Mouse (Mus musculus): ENCODE measurements around the gene Pth2. TPM values are rescaled to one million over a fixed set of nuclear protein-coding genes. Genes with fewer than 3 reads are reported as not detected.

Gene Pth2
- total RNA-seq, 2 experiments from 2014 or later, result not detected

DNA sequence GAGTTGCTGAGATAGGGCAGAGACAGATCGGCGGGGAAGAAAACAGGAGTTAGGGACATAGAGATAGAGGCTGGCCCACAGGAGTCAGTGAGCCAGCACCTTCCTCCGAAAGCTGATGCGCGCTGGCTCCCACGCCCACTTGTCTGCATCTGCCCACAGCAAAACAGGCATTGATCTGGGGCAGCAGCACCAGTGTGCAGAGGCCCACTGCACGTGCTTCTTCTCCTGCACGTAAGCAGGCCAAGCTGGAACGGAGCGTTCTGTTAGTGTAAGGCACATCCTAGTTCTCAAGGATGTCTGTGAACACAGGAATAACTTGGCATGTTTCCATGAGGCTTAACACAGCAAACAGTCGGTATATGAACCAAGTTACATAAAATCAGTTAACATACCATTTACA lies 18.2 kb downstream of the Pth2 start:
- DNase-seq, result no peak

DNA sequence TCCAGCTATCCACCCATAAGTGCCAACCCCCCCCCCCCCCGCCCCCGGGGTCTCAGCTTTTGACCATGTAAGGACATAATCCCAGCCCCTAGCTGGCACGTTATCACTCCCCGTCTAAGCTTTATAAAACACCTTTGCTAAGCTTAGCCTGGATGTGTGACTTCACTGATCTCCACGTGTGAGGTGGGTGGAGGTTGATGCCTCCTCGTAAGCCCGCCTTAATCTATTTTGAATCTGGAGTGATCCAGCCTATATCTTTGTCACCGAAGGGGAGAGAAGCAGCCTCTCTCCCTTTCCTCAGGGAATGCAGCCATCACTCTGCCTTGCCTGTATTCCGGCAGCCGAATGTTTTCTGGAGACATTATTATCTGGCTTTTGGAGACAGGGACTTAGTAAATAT lies 21.9 kb downstream of the Pth2 start:
- no peak for DNase-seq

DNA sequence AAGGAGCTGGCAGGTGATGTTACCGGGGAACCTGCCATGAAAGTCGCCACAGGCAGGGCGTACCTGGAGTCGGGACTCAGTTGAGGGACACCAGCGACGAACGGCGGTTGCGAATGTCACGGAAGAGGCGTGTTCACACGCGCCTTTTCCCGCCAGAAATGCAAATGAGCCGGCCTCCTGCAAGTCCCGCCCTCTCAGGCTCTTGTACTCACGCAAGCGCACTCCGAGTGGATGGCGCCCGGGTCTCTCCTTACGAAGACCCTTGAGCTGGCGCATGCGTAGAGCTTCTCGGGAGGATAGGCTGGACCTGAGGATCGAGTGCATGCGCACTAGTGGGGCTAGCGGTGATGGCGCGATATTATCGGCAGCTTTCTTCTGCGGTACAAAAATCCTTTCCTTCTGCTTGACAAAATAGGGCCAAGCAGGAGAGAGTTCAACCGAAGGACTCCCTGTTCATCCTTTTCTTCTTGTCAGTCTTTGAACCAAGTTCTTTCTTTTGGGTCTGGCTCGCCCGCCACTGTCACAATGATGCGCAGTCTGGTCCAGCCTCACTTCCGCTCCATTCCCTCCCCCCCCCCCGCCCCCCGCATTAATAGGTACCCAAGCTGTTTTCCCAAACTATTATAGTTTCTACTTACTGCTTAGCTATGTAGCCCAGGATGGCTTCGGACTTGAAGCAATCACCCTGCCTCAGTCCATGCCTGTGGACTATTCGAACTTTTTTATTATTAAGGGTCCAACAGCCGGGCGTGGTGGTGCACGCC lies 23.8 kb downstream of the Pth2 start, which contains the start of gene Ccdc155:
Gene Ccdc155 (minus strand): TSS at position 513 of the 764 bp plus-strand sequence.
- DNase-seq, result peak; percentile 80

DNA sequence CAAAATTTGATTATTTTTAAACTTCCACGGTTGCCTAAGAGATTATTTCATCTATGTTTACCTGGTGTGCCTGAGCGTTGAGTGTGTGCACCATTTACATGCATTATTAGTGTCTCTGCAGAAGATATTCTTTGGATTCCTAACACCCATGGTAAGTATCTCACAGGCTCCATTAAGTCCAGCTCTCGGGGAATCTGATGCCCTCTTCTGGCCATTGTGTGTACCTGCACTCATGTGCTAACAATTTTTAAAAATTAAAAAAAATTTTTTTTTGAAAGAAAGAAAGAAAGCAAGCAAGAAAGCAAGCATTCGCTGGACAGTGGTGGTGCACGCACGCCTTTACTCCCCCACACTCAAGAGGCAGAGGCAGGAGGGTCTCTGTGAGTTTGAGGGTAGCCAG lies 27.5 kb downstream of the Pth2 start:
- no peak for DNase-seq

DNA sequence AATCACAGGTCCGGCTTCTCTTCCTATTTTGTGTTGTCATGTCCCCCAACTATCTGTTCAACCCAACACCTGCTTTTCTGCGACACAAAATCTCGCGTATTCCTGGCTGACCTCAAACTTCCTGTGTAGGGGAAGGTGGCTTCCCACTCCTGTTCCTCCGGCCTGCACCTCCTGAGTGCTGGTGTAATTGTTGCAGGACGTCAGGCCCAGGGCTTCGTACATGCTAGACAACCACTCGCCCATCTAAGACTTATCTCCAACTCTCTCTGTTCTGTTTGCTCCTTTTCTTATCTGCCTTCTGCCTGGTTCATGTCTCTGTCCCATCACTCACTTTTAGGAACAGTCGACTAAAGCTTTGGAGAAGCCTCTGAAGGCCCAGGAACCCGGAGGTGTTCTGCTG lies 30.3 kb downstream of the Pth2 start:
- no peak for DNase-seq

DNA sequence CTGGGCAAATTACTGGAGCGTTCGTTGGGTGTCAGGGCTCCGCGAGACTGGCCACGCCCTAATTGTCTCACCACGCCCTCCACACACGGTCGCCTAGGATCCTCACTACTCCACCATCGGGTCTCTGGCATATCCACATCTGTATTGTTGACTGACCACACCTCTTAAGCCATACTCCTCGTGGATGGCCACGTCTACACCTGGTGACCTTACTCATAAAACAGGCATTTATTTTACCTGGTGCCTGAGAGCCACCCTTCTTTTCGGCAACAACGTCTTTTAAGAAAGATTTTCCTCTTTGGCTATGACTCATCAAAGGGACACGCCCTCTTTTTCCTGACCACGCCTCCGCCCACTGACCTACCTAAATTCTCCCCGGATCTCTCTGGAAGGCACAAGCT lies 31.1 kb downstream of the Pth2 start, which contains the start of gene Dkkl1:
Gene Dkkl1 (minus strand): TSS at position 297 of the 401 bp plus-strand sequence.
- no peak for DNase-seq

DNA sequence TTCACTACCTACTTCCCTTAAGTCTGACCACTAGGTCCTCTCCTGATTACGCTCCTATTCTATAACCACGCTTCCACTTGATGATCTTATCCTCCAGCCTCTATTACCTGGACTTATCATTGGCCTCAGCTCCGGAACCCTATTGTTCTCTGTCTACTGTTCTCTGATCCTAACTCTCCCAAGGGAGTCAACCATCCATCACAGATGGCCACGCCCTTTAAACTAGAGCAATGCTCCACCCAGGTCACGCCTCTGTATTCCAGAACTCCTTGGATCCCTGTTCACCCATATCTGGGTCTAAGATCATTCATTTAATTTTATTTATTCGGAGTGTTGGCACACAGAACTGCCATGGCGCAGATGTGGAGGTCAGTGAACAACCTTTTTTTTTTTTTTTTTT lies 31.6 kb downstream of the Pth2 start:
- no peak for DNase-seq

DNA sequence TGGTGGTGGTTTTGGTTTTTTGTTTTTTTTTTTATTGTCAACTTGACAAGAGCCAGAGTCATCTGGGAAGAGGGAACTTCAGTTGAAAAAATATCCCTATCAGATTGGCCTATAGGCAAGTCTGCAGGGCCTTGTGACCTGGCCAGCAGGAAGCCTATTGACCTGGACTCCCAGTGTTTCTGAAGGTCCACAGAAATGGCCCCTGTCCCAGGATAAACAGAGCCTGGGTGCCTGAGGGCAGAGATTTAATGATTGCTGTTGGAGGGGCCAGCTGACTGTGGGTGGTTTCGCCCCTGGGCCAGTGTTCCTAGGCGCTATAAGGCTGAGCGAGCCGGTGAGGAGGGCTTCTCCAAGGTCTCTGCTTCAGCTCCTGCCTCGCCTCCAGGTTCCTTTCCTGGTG lies 32.9 kb downstream of the Pth2 start:
- no peak for DNase-seq

DNA sequence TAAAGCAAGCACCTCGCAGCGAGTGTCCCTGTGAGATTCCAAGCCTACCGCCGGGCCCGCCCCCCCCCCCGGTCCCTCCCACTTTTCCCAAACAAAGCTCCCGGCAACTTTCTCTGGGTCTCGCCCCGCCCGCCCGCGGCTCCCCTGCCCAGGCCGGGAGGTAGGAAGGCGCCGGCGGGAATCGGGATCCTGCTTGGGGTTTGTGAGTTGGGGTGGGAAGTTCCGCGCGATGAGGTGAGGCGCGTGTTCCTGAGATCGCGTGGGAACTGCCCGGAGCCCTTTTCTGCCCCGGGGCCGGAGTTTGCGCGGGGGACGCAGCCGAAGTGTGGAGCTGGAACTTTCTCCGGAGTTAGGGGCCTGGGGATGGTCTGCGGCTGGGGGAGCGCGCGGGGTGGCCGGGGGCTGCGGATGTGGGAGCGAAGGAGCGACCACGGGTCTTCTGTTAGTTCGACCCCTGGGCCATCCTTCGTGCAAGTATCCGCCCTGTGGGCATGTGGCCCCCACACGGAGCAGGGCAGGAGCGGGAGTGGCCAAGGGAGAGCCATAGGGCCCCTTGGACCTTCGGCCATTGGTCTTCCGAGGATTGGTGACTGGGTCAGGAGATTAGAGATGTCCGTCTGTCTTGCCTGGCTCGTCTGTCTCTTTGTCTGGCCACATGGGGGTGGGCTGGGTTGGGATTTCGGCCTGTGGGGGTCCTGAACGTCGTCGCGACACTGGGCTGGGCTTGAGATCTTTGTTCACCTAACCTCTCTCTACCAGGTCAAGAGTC lies 35.1 kb downstream of the Pth2 start, which contains the start of gene Tead2:
Gene Tead2 (plus strand): TSS at position 81 of the 769 bp plus-strand sequence.
- peak; percentile 44 for DNase-seq

DNA sequence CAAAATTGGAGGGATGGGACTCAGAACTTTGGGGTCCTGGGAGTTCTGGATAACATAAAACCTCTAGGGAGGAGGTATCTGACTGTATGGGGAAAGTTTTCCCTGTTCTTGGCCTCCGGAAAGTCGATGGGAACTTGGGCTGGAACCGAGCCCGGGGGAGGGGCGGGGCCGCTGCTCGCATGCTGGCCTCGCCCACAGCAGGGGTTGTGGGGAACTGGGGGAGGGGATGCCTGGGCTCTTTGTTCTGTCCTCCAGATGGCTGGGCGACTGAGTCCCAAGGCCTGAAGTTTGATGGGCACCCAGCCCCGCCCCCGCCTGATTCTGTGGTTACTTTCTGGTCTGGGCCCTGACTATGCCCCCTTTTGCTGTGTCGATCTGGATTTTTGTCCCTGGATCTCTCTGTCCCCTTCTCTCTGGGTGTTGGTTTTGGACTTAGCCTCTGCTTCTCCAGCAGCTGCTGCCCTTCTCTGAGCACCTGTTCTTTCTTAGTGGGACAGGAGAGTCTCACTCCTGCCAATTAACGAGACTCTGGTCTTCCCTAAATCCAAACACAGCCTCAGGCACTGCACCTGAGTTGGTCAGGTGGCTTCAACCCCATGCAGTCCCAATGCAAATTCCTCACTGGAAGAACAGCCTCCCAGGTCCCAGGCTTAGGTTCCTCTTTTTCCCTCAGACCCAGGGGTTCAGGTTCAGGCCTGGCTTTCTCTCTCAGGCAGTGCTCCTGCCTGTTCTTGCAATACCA lies 35.8 kb downstream of the Pth2 start:
- DNase-seq, result peak; percentile 77

DNA sequence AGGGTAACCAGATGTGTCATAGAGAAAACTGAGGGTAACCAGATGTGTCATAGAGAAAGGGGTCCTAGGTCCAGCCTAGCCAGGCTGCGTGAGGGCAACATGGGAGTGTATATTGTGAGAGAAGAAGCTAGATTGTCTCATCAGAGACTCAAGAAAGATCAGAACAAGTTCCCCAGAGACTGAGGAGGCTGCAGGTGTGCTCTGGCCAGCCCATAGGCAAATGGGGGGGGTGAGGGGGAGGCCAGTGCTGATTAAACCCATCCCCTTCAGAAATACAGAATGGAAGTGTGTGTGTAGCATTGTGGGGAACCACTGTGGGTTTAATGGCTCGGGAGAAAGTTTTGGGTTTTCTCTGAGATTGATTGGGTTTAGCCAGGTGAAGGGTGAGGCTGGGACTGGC lies 40.9 kb downstream of the Pth2 start:
- DNase-seq, result no peak

DNA sequence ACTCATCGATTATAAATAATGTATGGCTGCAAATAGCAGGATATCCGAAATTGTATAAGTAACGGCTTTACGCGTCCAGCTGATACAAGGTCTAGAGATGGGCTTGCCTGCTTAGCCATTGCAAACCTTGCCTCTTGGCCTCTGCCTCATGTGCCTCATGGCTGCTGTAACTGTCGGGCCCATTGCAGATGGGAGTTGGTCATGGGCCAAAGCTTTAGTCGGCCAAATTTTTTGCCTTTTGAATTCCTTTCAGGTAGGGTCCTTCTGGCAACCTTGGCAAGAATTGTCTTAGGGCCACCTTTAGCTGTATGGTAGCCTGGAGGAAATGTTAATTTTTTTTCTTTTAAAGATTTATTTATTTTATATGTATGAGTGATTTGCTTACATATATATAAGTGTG lies 44.0 kb downstream of the Pth2 start:
- DNase-seq, result no peak

DNA sequence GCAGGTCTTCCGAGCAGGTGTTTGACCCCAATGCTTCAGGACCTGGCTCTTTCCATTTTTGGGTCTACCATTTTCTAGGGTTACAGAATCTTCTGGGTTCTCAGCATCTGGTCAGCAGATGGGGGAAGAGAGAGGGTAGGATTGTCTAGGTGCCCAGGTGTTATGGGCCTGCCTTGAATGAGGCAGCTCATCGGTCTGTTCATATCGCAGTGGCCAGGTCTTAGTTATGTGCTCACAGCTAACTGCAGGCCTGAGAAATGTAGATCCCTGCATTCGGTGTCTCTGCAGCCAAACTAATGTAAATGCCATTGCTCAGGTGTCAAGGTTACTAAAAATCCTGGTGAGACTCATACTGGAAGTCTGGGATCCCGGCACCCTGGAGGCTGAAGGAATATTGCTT lies 45.6 kb downstream of the Pth2 start:
- no peak for DNase-seq

DNA sequence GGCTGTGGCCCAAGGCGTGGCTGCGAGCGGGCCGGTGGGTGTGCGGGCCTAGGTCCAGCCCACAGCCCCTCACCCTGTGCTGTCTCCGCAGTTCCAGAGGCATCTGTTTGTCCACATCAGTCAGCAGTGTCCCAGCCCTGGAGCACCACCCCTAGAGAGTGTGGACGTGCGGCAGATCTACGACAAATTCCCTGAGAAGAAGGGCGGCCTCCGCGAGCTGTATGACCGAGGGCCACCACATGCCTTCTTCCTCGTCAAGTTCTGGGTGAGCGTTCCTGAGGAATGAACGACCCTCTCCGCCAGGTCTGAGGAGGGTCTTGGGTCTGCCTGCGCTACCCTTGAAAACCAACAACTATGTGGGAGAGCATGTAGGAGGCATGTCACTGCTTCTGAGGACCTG lies 47.8 kb downstream of the Pth2 start:
- no peak for DNase-seq

DNA sequence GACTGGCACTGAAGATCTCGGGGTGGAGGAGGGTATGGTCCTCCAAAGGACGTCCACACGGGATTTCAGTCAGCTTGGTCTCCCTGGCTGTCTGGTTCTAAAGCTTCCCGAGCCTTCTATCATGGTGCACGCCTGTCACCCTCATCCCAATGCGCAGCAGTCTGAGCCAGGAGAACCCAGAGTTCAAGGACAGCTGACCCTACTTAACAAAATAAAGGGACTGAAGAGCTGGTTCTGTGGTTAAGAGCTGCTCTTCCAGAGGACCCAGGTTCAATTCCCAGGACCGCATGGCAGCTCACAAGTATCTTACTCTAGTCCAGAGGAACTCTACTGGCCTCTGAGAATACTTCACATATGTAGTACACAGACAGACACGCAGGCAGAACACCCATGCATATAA lies 48.3 kb downstream of the Pth2 start:
- no peak for DNase-seq

DNA sequence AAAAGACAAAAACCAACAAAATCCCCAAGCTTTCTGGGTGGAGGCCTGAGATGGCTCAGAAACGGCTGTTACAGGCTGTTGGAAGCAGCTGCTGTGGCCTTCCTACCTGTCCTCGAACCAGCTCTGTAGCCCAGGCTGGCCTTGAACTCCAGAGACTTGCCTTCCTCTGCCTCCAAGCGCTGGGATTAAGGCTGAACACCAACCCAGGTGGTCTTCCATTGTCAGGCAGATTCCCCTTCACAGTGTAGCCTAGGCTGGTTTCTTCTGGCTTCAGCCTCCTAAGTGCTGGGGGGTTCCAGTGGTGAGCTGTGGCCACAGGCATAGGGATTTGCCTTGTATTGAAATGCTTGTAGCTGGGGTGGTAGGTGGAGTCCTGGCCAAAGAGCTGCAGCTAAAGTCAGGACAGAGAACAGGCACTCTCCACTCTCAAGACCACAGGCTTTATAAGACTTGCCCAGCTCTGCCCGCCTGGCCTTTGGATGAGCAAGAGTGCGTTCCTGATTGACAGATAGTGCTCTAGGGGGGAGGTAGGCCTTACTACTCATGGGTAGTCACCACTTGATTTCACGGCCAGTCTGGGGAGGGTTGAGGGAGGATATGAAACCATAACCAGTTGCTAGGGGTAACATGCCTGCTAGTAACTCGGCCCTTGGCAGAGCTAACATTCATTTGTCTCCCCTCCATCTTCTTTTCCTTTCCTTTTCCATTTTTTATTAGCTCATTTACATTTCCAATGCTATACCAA lies 48.8 kb downstream of the Pth2 start:
- no peak for DNase-seq

DNA sequence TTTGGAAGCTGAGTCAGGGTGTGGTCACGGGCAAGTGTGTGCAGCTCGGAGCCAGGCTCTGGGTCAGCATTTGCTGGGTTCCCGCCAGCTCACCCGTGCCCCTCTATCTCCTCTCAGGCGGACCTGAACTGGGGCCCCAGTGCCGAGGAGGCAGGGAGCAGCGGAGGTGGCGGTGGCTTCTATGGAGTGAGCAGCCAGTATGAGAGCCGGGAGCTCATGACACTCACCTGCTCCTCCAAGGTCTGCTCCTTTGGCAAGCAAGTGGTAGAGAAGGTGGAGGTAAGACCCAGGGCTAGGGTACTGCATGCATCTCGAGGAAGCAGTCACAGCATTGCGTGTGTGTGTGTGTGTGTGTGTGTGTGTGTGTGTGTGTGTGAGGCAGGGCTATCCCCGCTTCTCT lies 50.4 kb downstream of the Pth2 start:
- no peak for DNase-seq

Small RNAs within 50 kb of the gene (microRNA-seq; reads per million reads assigned to microRNA genes)
- gene Mir7055, result 0 reads per million in 2 experiments

Other genes starting within 250 kb of the Pth2 start
- gene Tsks, start 237.8 kb upstream of the Pth2 start, total RNA-seq (2021), result not detected
- gene Cpt1c, start 206.1 kb upstream of the Pth2 start, total RNA-seq (2021), result 1 to 10 TPM; 4.4 to 5.7 TPM
- 100 to 1,000 TPM; 267 to 271 TPM for gene Prmt1, start 194.4 kb upstream of the Pth2 start, total RNA-seq (2021)
- 10 to 100 TPM; 26.5 to 35.8 TPM for gene Irf3, start 183.3 kb upstream of the Pth2 start, total RNA-seq (2021)
- 10 to 100 TPM; 10.8 to 14.0 TPM for gene Bcl2l12, start 182.3 kb upstream of the Pth2 start, total RNA-seq (2021)
- gene Scaf1, start 164.6 kb upstream of the Pth2 start, total RNA-seq (2021), result 10 to 100 TPM; 47.7 to 55.8 TPM
- 10 to 100 TPM; 75.5 to 80.6 TPM for gene Rras, start 163.0 kb upstream of the Pth2 start, total RNA-seq (2021)
- 10 to 100 TPM; 36.0 to 43.1 TPM for gene Prr12, start 128.1 kb upstream of the Pth2 start, total RNA-seq (2021)
- gene Nosip, start 118.6 kb upstream of the Pth2 start, total RNA-seq (2021), result 10 to 100 TPM; 35.9 to 40.5 TPM
- 10 to 100 TPM in 1 of 2 experiments, 1 to 10 TPM in 1; 8.5 to 10.7 TPM for gene Prrg2, start 118.3 kb upstream of the Pth2 start, total RNA-seq (2021)
- 100 to 1,000 TPM; 103 to 148 TPM for gene Rcn3, start 88.8 kb upstream of the Pth2 start, total RNA-seq (2021)
- 10 to 100 TPM; 70.9 to 75.2 TPM for gene Fcgrt, start 77.1 kb upstream of the Pth2 start, total RNA-seq (2021)
- 100 to 1,000 TPM; 762 to 817 TPM for gene Rps11, start 56.6 kb upstream of the Pth2 start, total RNA-seq (2021)
- gene Rpl13a, start 52.2 kb upstream of the Pth2 start, total RNA-seq (2021), result 1,000 to 10,000 TPM; 1,164 to 1,215 TPM
- gene Gm45713, start 44.8 kb upstream of the Pth2 start, total RNA-seq (2021), result not detected
- 1 to 10 TPM; 2.3 to 4.3 TPM for gene Flt3l, start 44.6 kb upstream of the Pth2 start, total RNA-seq (2021)
- 10 to 100 TPM; 46.6 to 48.2 TPM for gene Pih1d1, start 26.7 kb upstream of the Pth2 start, total RNA-seq (2021)
- gene Aldh16a1, start 26.4 kb upstream of the Pth2 start, total RNA-seq (2021), result 10 to 100 TPM; 23.9 to 28.6 TPM
- gene Slc17a7, start 17.0 kb upstream of the Pth2 start, total RNA-seq (2021), result 1 to 10 TPM; 4.7 to 4.9 TPM
- gene Gfy, start 1.4 kb upstream of the Pth2 start, total RNA-seq (2021), result under 1 TPM; 0.49 to 0.63 TPM
- gene Ccdc155, start 23.9 kb downstream of the Pth2 start, total RNA-seq (2021), result 1 to 10 TPM; 2.5 to 2.8 TPM
- gene Dkkl1, start 31.2 kb downstream of the Pth2 start, total RNA-seq (2021), result not detected
- 10 to 100 TPM; 15.6 to 25.9 TPM for gene Tead2, start 34.8 kb downstream of the Pth2 start, total RNA-seq (2021)
- gene Cd37, start 58.1 kb downstream of the Pth2 start, total RNA-seq (2021), result 1 to 10 TPM; 1.8 to 3.4 TPM
- gene Slc6a16, start 60.1 kb downstream of the Pth2 start, total RNA-seq (2021), result not detected
- not detected for gene Slc6a21, start 96.5 kb downstream of the Pth2 start, total RNA-seq (2021)
- 10 to 100 TPM; 25.5 to 35.2 TPM for gene Trpm4, start 152.8 kb downstream of the Pth2 start, total RNA-seq (2021)
- 100 to 1,000 TPM; 579 to 609 TPM for gene Hrc, start 154.3 kb downstream of the Pth2 start, total RNA-seq (2021)
- under 1 TPM; 0.89 to 0.97 TPM for gene Ppfia3, start 186.0 kb downstream of the Pth2 start, total RNA-seq (2021)
- 1 to 10 TPM; 1.9 to 2.0 TPM for gene Lin7b, start 189.6 kb downstream of the Pth2 start, total RNA-seq (2021)
- gene Snrnp70, start 214.7 kb downstream of the Pth2 start, total RNA-seq (2021), result 100 to 1,000 TPM; 123 to 156 TPM
- gene Kcna7, start 224.7 kb downstream of the Pth2 start, total RNA-seq (2021), result 10 to 100 TPM; 25.4 to 29.6 TPM
- gene Ntf5, start 232.7 kb downstream of the Pth2 start, total RNA-seq (2021), result 1 to 10 TPM; 1.4 to 1.8 TPM
- gene Lhb, start 239.8 kb downstream of the Pth2 start, total RNA-seq (2021), result not detected